Comparison of ENCODE assay signal across 1 mouse cellular context in the genomic region with DNA sequence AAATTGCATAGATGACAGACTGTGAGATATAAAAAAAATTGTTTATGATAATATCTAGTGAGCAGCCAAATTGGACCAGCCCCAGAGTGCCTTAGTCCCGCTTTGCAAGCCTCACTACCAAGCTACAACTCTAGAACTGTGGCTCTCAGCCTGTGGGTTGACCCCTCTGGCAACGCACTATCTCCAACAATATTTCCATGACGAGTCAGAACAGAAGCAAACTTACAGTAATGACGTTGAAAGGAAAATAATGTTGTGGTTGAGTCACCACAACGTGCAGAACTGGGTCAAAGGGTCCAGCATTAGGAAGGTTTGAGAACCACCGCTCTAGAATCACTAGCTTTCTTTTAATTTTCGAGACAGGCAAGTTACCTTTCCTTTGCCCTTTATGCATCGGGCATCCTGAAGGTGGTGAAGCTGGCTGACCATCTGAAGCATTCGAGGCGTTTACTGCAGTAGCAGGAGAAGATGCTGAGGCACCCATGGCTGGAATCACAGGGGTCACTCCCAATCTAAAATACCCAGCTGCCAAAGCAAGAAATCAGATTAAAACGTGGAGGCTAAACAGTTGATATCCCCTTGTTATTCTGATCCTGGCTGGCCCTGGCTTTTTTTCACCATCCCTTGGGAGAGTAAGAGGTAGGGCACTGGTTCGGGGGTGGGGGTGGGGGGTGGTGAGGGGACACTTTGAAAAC.
TF ChIP-seq lines count a peak whose summit lies in the region.

No protein-coding gene starts in this region.

TF ChIP-seq in CH12.LX, 34 proteins besides CTCF, POLR2A, EP300 and RAD21 (continued from another document):
- no peak for TF ChIP-seq CHD2 (IDR thresholded peaks at IDR 0.05; ENCODE audit: low read length)
TF ChIP-seq in CH12.LX: peak in this region for 2.
